ENCODE assay signal across 24 mouse cellular contexts in genomic region chr5:28179237-28179790, GRCm38 (mm10). TPM values are rescaled to one million over a fixed set of nuclear protein-coding genes. Genes with fewer than 3 reads are reported as not detected.
DNase-seq lines count a peak whose midpoint lies in the region; ATAC-seq and TF ChIP-seq lines count a peak whose summit lies in the region.
"Had no signal": no experiment of that assay in that cellular context is flagged by ENCODE, and none has a peak within 500 bp of the region (broad histone marks: within the 10 kb centered on the region; RNA-seq: fewer than 3 reads in every experiment).

No protein-coding gene starts in this region.

- H3K27me3 ChIP-seq in midbrain, embryonic 10.5 days (ENCODE audit: low read depth, poor library complexity, severe bottlenecking): peaks cover 98% of the 10 kb centered on the region
- peaks cover 21% of the 10 kb centered on the region for H3K27me3 ChIP-seq in midbrain, embryonic 16.5 days (ENCODE audit: control insufficient read depth, insufficient read depth, low read depth, low read length)
- peaks cover 88% of the 10 kb centered on the region for H3K27me3 ChIP-seq in midbrain, embryonic 12.5 days
- peaks cover 18% of the 10 kb centered on the region; the same call in 1 of the 2 replicates for H3K27me3 ChIP-seq in midbrain, embryonic 14.5 days (ENCODE audit: control insufficient read depth, insufficient read depth, low read length)
- H3K27me3 ChIP-seq in heart, embryonic 12.5 days (replicated peaks): peaks cover 96% of the 10 kb centered on the region
- peaks cover 17% of the 10 kb centered on the region; the same call in 1 of the 2 replicates for H3K27me3 ChIP-seq in stomach, postnatal 0 days (ENCODE audit: control insufficient read depth, insufficient read depth, low read length)

- no peak for TF ChIP-seq POLR2A in brain, embryonic 14.5 days (IDR thresholded peaks at IDR 0.05; ENCODE audit: borderline replicate concordance, extremely low read depth, insufficient read depth, insufficient read length, poor library complexity, severe bottlenecking)

- peak overlapping the region; percentile 36 for H3K4me3 ChIP-seq in midbrain, embryonic 10.5 days
- H3K4me3 ChIP-seq in midbrain, embryonic 16.5 days (ENCODE audit: low read depth, low read length): no peak overlapping the region
- no peak overlapping the region for H3K4me3 ChIP-seq in midbrain, embryonic 12.5 days
- no peak overlapping the region for H3K4me3 ChIP-seq in midbrain, embryonic 14.5 days (replicated peaks; ENCODE audit: low read depth, low read length)
- no peak overlapping the region for H3K4me3 ChIP-seq in heart, embryonic 12.5 days
- no peak overlapping the region for H3K4me3 ChIP-seq in stomach, postnatal 0 days (ENCODE audit: low read depth, low read length)
- H3K4me3 ChIP-seq: embryonic facial prominence, embryonic 13.5 days; embryonic facial prominence, embryonic 15.5 days; erythroblast, embryonic 14.5 days; forebrain, embryonic 10.5 days; forebrain, embryonic 12.5 days had no signal

- no peaks in the 10 kb centered on the region for H3K36me3 ChIP-seq in midbrain, embryonic 10.5 days
- H3K36me3 ChIP-seq in midbrain, embryonic 16.5 days (ENCODE audit: control insufficient read depth, insufficient read depth, low read length): no peaks in the 10 kb centered on the region
- no peaks in the 10 kb centered on the region for H3K36me3 ChIP-seq in midbrain, embryonic 12.5 days
- H3K36me3 ChIP-seq in midbrain, embryonic 14.5 days (ENCODE audit: control insufficient read depth, insufficient read depth, low read length): no peaks in the 10 kb centered on the region
- no peaks in the 10 kb centered on the region for H3K36me3 ChIP-seq in heart, embryonic 12.5 days
- no peaks in the 10 kb centered on the region for H3K36me3 ChIP-seq in stomach, postnatal 0 days (ENCODE audit: control insufficient read depth, insufficient read depth, low read length)
- H3K36me3 ChIP-seq: embryonic facial prominence, embryonic 13.5 days; embryonic facial prominence, embryonic 15.5 days; forebrain, embryonic 10.5 days; forebrain, embryonic 12.5 days had no signal

- no peak for TF ChIP-seq EP300 in stomach, postnatal 0 days (optimal IDR thresholded peaks at IDR 0.05)

- H3K4me1 ChIP-seq in midbrain, embryonic 10.5 days: peaks cover 72% of the 10 kb centered on the region
- peaks cover 6% of the 10 kb centered on the region; the same call in 1 of the 2 replicates for H3K4me1 ChIP-seq in midbrain, embryonic 16.5 days (ENCODE audit: control insufficient read depth, insufficient read depth, low read length)
- H3K4me1 ChIP-seq in midbrain, embryonic 12.5 days: peaks cover 35% of the 10 kb centered on the region; the same call in 1 of the 2 replicates
- peaks cover 29% of the 10 kb centered on the region for H3K4me1 ChIP-seq in midbrain, embryonic 14.5 days (ENCODE audit: control insufficient read depth, insufficient read depth, low read length)
- H3K4me1 ChIP-seq in heart, embryonic 12.5 days (replicated peaks): peaks cover 4% of the 10 kb centered on the region; the same call in 1 of the 2 replicates
- H3K4me1 ChIP-seq in stomach, postnatal 0 days (replicated peaks; ENCODE audit: control insufficient read depth, insufficient read depth): no peaks in the 10 kb centered on the region

- H3K4me2 ChIP-seq in midbrain, embryonic 16.5 days (ENCODE audit: low read length): no peak overlapping the region
- H3K4me2 ChIP-seq in midbrain, embryonic 12.5 days (replicated peaks): peak overlapping the region; percentile 38
- 0 out of 2 replicates have a peak overlapping the region, but pooled peaks have one; percentile 3 for H3K4me2 ChIP-seq in midbrain, embryonic 14.5 days (ENCODE audit: low read length)
- no peak overlapping the region for H3K4me2 ChIP-seq in heart, embryonic 12.5 days
- no peak overlapping the region for H3K4me2 ChIP-seq in stomach, postnatal 0 days (replicated peaks; ENCODE audit: low read depth)
- H3K4me2 ChIP-seq: embryonic facial prominence, embryonic 13.5 days; embryonic facial prominence, embryonic 15.5 days; forebrain, embryonic 12.5 days had no signal

- peak overlapping the region; percentile 94 for H3K27ac ChIP-seq in midbrain, embryonic 10.5 days (replicated peaks)
- H3K27ac ChIP-seq in midbrain, embryonic 16.5 days (ENCODE audit: low read length): no peak overlapping the region
- H3K27ac ChIP-seq in midbrain, embryonic 12.5 days (replicated peaks): peak overlapping the region; percentile 52; the same call in 1 of the 2 replicates
- no peak overlapping the region for H3K27ac ChIP-seq in midbrain, embryonic 14.5 days (replicated peaks; ENCODE audit: low read depth, low read length)
- no peak overlapping the region for H3K27ac ChIP-seq in heart, embryonic 12.5 days (ENCODE audit: poor library complexity, severe bottlenecking)
- no peak overlapping the region for H3K27ac ChIP-seq in stomach, postnatal 0 days (replicated peaks)
- H3K27ac ChIP-seq: embryonic facial prominence, embryonic 13.5 days; embryonic facial prominence, embryonic 15.5 days; forebrain, embryonic 10.5 days; forebrain, embryonic 12.5 days had no signal

- DNase-seq in midbrain, embryonic 10.5 days (ENCODE audit: low spot score): peak; percentile 64
- DNase-seq in brain, embryonic 14.5 days (ENCODE audit: low read depth): peak; percentile 70
- peak; percentile 74 for DNase-seq in midbrain, embryonic 14.5 days
- no peak for DNase-seq in stomach, postnatal 0 days (ENCODE audit: low spot score)
- DNase-seq in lung, postnatal 14 days: no peak
- DNase-seq: adrenal gland, adult 2 months; adrenal gland, postnatal 10 days; adrenal gland, postnatal 25 days; cerebellum, adult 11-12 months; cerebellum, adult 2 months; cerebellum, adult 9-10 months; cerebellum, postnatal 10 days; cerebellum, postnatal 25 days had no signal

- WGBS in midbrain, embryonic 10.5 days: 7% methylated on average over 7 of the region's 7 CpGs
- WGBS in midbrain, embryonic 16.5 days: 15% methylated on average over 7 of the region's 7 CpGs
- WGBS in midbrain, embryonic 12.5 days: 2% methylated on average over 7 of the region's 7 CpGs
- 2% methylated on average over 7 of the region's 7 CpGs for WGBS in midbrain, embryonic 14.5 days
- WGBS in heart, embryonic 12.5 days: 47% methylated on average over 7 of the region's 7 CpGs
- WGBS in stomach, postnatal 0 days: 44% methylated on average over 7 of the region's 7 CpGs

- TF ChIP-seq CTCF in brain, embryonic 14.5 days (IDR thresholded peaks at IDR 0.05; ENCODE audit: borderline replicate concordance, extremely low read depth, insufficient read depth, insufficient read length): no peak
- TF ChIP-seq CTCF in stomach, postnatal 0 days (IDR thresholded peaks at IDR 0.05; ENCODE audit: low read depth): no peak

- H3K9me3 ChIP-seq in midbrain, embryonic 10.5 days (replicated peaks): no peaks in the 10 kb centered on the region
- H3K9me3 ChIP-seq in midbrain, embryonic 16.5 days (replicated peaks; ENCODE audit: control insufficient read depth, low read length, poor library complexity, severe bottlenecking): no peaks in the 10 kb centered on the region
- H3K9me3 ChIP-seq in midbrain, embryonic 12.5 days: no peaks in the 10 kb centered on the region
- H3K9me3 ChIP-seq in midbrain, embryonic 14.5 days (ENCODE audit: control insufficient read depth, low read length): no peaks in the 10 kb centered on the region
- H3K9me3 ChIP-seq in heart, embryonic 12.5 days (replicated peaks): no peaks in the 10 kb centered on the region
- no peaks in the 10 kb centered on the region for H3K9me3 ChIP-seq in stomach, postnatal 0 days (ENCODE audit: control insufficient read depth, low read length)
- H3K9me3 ChIP-seq: embryonic facial prominence, embryonic 13.5 days; embryonic facial prominence, embryonic 15.5 days; forebrain, embryonic 10.5 days; forebrain, embryonic 12.5 days had no signal

- ATAC-seq in midbrain, embryonic 16.5 days: no peak
- peak; percentile 59 for ATAC-seq in midbrain, embryonic 12.5 days (ENCODE audit: low FRiP score, low read depth)
- peak; percentile 31; the same call in 1 of the 2 replicates for ATAC-seq in midbrain, embryonic 14.5 days (ENCODE audit: low FRiP score, low TSS enrichment)
- ATAC-seq in heart, embryonic 12.5 days (ENCODE audit: insufficient number of reproducible peaks, low FRiP score): no peak
- ATAC-seq in stomach, postnatal 0 days (ENCODE audit: low FRiP score, low TSS enrichment): no peak
- ATAC-seq: forebrain, embryonic 14.5 days; forebrain, embryonic 16.5 days had no signal

- H3K9ac ChIP-seq in midbrain, embryonic 16.5 days (ENCODE audit: low read depth, low read length): no peak overlapping the region
- H3K9ac ChIP-seq in midbrain, embryonic 12.5 days (replicated peaks): no peak overlapping the region
- H3K9ac ChIP-seq in midbrain, embryonic 14.5 days (replicated peaks; ENCODE audit: low read length): no peak overlapping the region
- H3K9ac ChIP-seq in heart, embryonic 12.5 days: no peak overlapping the region
- no peak overlapping the region for H3K9ac ChIP-seq in stomach, postnatal 0 days (ENCODE audit: low read length)
- H3K9ac ChIP-seq: embryonic facial prominence, embryonic 13.5 days; embryonic facial prominence, embryonic 15.5 days; forebrain, embryonic 12.5 days had no signal

RNA-seq across cellular contexts. Expression of gene En2, which starts 13.8 kb away (rescaled TPM):
- polyA plus RNA-seq in midbrain, embryonic 10.5 days (2016; fragmentation: Nextera tagmentation; extraction: Ambion mirVana): 0.84 and 1.1 TPM in 2 replicates
- polyA plus RNA-seq in midbrain, embryonic 16.5 days (2015; fragmentation: Nextera tagmentation; extraction: Ambion mirVana): 0.55 and 0.72 TPM in 2 replicates
- 16.2 and 30.9 TPM in 2 replicates for polyA plus RNA-seq in brain, embryonic 14.5 days (2012; rRNA removed)
- 1.5 and 2.1 TPM in 2 replicates for polyA plus RNA-seq in midbrain, embryonic 12.5 days (2016; fragmentation: Nextera tagmentation; extraction: Ambion mirVana)
- polyA plus RNA-seq in midbrain, embryonic 14.5 days (2014; fragmentation: Nextera tagmentation; extraction: Ambion mirVana): 3.8 TPM in 2 replicates
- not detected in 2 replicates for polyA plus RNA-seq in heart, embryonic 12.5 days (2016; fragmentation: Nextera tagmentation; extraction: Ambion mirVana)
- not detected in 2 replicates for polyA plus RNA-seq in stomach, postnatal 0 days (2015; fragmentation: Nextera tagmentation; extraction: Ambion mirVana)
- polyA plus RNA-seq: C2C12; embryonic facial prominence, embryonic 13.5 days; embryonic facial prominence, embryonic 15.5 days; erythroblast, embryonic 14.5 days; forebrain, embryonic 10.5 days; forebrain, embryonic 12.5 days; forebrain, embryonic 14.5 days; forebrain, embryonic 16.5 days had no signal

Comparison
In these comparisons a context has a peak if more than half of its experiments do, and no peak if none do; other contexts are left out.
1. H3K27ac ChIP-seq: peak in midbrain, embryonic 10.5 days (single experiment) and midbrain, embryonic 12.5 days (single experiment); none in midbrain, embryonic 16.5 days (single experiment), midbrain, embryonic 14.5 days (single experiment), heart, embryonic 12.5 days (single experiment) and stomach, postnatal 0 days (single experiment).
2. ATAC-seq: peak in midbrain, embryonic 12.5 days (single experiment) and midbrain, embryonic 14.5 days (single experiment); none in midbrain, embryonic 16.5 days (single experiment), heart, embryonic 12.5 days (single experiment) and stomach, postnatal 0 days (single experiment).
3. H3K4me2 ChIP-seq: peak in midbrain, embryonic 12.5 days (single experiment) and midbrain, embryonic 14.5 days (single experiment); none in midbrain, embryonic 16.5 days (single experiment), heart, embryonic 12.5 days (single experiment) and stomach, postnatal 0 days (single experiment).
4. DNase-seq: peak in midbrain, embryonic 10.5 days (single experiment), brain, embryonic 14.5 days (single experiment) and midbrain, embryonic 14.5 days (single experiment); none in stomach, postnatal 0 days (single experiment) and lung, postnatal 14 days (single experiment).